Mouse (Mus musculus): Measurements from ENCODE around the gene Fam171b.

Fam171b gene

DNA sequence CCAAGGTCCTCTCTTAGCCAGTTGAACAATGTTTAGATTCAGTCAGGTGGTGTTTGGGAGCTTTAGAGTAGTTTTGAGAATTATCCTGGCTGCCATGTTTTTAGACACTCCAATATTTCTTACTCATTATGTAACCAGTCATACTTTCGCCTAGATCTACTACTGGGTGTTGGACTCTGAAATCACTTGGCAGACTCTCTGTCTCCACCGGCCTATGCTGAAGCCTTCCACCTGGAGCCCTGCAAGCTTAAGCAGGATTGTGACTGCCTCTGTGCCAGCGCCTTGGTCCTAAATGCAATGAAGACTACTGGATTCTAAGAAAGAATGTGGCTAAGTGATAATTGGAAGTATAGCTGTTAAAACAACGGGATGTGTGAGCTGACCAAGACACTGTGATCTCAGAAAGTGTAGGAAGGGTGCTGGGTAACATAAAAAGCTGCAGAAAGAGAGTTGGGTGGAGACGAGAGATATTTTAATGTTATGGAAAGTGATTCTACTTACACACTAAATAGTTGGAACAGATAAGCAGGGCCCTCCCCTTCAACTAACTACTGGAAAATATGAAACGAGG, 71.5 kb downstream of the Fam171b start:
- no peak for DNase-seq (ENCODE audit: low spot score in 2 of 2)

- DNase-seq (ENCODE audit: low spot score in 2 of 2): no peak
These were observed 81.3 kb downstream of the Fam171b start for GRCm38 (mm10) chr2:83893701-83894100.

GRCm38 (mm10) chr2:83901896-83902540, 89.6 kb downstream of the Fam171b start:
- no peak for DNase-seq (ENCODE audit: low spot score in 2 of 2)

DNA sequence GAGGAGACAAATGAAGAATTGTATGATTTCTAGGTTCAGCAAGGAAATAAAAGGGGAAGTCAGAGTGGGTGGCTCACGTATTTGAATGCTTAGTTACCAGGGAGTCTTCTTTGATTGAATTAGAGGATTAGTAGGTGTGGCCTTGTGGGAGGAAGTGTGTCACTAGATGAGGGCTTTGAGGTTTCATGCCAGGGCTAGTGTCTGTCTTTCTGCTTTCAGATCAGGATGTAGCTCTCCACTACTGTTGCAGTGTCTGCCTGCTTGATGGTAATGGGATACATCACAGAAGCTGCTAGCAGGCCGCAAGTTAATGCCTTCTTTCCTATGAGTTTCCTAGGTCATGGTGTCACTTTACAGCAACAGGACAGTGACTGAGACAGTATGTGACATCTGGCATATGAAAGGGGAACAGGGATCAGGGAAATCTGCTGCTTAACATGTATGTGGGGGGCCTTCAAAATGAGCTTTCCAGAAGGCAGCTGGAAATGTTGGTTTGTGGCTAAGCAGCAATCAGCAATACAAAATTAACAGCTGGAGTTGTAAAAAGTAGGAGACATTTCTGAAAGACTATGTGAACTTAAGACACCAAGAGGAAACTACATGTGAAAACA, 117.1 kb downstream of the Fam171b start:
- DNase-seq (ENCODE audit: low spot score in 2 of 2): no peak

Data from frontal cortex, postnatal 25 days (tissue).